Mouse (Mus musculus) cerebellum, adult 18-20 months (tissue): ENCODE measurements at regions not wholly inside any gene's neighbourhood (a gene's known extent, or its start where the extent isn't known, plus 50 kb on each side); places are given as distances from the start of the nearest gene placed in this dataset.

Experiments
- DNase-seq, 2 experiments: peaks; one replicate each; pipeline ENCODE4 v3.0.0; 2021

GRCm38 (mm10) chr14:39869218-39869617 is 396.3 kb upstream of the Nrg3 start:
- no peak for DNase-seq

GRCm38 (mm10) chr14:39867163-39867562 is 394.3 kb upstream of the Nrg3 start:
- no peak for DNase-seq

GRCm38 (mm10) chr14:39860141-39860540 is 387.3 kb upstream of the Nrg3 start:
- no peak for DNase-seq

- DNase-seq, result peak; percentile 20 to 22
These were observed 386.4 kb upstream of the Nrg3 start for GRCm38 (mm10) chr14:39859294-39859693.

GRCm38 (mm10) chr14:39853001-39853400 is 380.1 kb upstream of the Nrg3 start:
- DNase-seq, result no peak

GRCm38 (mm10) chr14:39852526-39852925 is 379.6 kb upstream of the Nrg3 start:
- no peak for DNase-seq
